Mouse (Mus musculus) left cerebral cortex, postnatal 36 days (tissue): Measurements from ENCODE around the gene Pard3b. TPM values are rescaled to one million over a fixed set of nuclear protein-coding genes. Genes with fewer than 3 reads are reported as not detected.

Source experiments
- DNase-seq, 2 experiments: peaks; one replicate each; pipeline ENCODE4 v3.0.0; 2021 to 2022; ENCODE audit warnings: low spot score in 2 of 2, mixed read lengths in 1 of 2
- intact Hi-C: fragments of 180-260 bp; cut with DNase I; formaldehyde crosslinking; loops from one replicate; pipeline ENCODE4 v1.15.1; 2025
- total RNA-seq, 2 experiments: library from RNA; stranded (reverse); gene quantifications; 2 replicates each; pipeline ENCODE4 v1.2.3; 2021

Gene Pard3b
- total RNA-seq, 2 experiments from 2014 or later, result 2.7 to 4.0 TPM

DNA sequence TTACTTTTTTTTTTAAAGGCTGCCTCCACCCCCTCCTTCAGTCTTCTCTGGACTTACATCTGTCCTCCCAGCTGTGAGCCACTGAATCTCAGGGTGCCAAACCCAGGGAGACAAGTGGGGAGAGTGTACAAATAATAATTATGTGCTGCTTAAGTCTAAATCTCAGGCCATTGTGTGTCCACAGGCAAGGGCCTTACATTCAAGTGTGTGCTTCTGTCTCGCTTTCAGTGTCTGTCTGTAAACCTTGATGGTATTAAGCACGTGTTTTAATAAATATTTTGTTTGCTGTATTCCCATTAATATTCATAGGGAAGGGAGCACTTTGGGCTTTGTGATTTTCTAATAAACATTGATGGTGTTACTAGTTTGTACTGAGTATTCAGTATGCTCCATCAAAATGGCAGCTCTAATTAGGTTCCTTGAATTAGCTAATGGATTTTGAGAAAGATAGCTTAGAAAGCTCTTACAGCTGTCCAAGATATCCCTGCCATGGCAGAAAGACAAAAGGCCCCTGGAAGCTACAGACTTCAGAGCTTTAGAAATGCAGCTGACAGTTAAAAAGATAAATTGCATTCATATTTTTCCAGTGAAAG, 880.1 kb downstream of the Pard3b start:
- no peak for DNase-seq
- intact Hi-C loops, result no loop called here

DNA sequence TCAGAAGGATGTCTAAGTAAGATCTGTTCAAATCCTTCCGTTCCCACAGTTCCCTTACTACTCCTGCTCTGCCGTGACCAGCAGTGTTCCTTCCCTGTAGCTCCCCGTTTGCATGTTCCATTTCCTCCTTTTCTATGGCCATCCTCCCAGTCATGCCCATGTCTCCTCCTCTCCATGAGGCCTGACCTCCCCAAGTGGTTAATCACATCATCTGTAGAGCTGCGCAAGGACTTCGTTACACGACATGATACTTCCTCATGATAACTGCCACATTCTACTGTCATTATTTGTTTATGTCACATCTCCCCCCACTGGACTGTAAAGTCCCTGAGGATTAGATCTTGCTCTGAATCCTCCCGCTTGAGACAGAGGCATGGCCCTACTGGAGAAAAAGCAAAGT, 882.7 kb downstream of the Pard3b start:
- intact Hi-C loops, result no loop called here
- DNase-seq, result no peak

DNA sequence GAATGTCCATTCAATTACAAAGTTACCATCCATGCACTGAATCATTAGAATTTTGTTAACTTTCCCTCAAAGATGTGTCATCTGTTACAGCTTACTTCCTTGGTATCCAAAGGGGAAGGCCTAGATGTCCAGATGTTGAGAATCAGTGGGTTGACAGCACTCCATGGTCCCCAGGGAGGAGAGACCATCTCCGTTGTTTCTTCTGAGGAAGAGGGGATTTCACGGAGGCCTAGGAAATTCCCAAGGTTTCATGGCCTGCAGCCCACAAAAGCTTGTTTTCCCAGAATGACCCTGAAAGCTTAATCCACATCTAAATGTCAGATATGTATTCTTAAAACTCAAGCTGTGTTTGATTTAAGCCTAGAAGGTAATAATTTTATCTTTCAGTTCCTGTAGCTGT, 884.1 kb downstream of the Pard3b start:
- intact Hi-C loops, result no loop called here
- no peak for DNase-seq

DNA sequence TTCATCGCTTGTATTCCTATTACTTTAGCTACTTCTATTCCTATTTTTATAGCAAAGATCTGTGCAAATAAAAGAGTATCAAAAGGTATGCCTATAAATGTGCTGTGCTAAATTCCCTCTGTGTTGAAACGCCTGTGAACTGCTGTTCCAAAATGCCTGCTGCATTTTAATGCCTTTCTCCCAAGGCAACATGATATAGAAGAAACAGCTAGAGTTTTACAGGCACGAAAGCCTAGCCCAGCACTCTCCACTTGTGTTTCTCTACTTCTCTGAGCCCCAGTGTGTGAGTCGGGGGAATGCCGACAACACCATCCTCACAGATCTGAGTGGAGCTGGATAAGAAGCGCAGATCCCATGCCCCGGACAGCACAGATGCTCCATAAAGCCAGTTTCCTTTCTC, 889.2 kb downstream of the Pard3b start:
- intact Hi-C loops, result no loop called here
- no peak for DNase-seq

DNA sequence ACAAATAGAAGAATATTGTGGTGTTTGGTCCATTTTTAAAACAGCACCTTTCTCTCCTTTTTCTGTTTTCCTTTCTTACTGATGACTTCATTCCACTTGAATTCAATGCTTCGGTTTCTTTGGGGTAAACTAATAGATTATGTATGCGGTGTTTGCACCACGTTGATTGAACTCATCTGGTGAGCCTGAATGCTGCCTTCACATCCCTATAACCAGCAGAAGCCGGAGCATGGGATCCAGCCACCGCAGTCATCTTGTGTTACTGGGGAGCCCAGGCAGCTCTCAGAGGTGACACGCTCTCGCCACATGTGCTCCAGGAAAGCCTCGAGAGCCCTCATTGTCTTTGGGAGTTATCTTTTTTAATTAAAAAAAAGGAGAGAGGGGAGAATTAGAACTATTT, 891.3 kb downstream of the Pard3b start:
- intact Hi-C loops, result no loop called here
- no peak for DNase-seq

DNA sequence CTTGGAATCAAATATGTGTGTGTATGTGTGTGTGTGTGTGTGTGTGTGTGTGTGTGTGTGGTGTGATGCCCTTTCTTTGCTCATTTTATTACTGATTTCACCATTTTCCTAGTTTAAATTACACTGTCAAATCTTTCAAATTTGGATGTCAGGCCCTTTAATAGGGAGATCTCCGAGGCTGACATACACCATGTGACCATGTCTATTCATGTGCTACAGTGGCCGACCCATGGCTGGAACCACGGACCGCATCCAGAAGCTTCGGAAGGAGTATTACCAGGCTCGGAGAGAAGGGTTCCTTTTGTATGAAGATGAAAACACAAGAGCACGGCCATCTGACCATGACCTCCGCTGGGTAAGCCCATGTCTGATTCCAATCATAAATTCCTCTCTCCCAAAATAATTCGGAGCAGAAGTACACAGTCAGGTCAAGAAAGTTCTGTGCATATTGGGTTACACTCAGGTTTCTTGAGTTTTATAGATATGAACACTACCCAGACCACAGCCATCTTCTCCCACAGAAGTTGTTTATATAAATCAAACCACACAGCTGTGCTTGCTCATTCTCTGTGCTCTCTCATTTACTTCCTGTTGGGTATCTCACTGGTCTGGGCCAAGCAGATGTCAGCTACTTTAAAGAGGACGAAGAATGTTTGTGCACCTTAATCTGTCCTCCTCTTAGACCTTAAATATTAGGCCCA, 894.0 kb downstream of the Pard3b start:
- DNase-seq, result no peak

DNA sequence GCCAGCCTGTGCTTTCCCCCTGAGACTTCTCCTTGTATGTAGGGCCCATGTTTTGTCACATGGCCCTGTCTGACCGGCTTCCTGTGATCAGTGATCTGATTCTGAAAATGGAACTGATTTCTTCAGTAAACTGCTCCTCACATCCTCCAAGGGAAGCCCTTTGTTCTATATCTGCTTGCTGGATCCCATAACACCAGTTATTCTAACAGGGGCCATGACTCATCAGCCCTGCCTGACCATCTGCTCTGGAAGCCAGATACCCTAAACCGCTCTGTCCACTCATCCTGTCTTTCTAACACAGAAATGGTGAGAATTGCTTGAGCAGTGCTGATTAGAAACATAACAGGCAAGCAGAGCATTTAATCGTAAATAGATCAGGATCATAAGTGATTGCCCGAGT, 910.3 kb downstream of the Pard3b start:
- intact Hi-C loops, result no loop called here
- no peak for DNase-seq

More for the DNA sequence above, 894.0 kb downstream of the Pard3b start:
- intact Hi-C loops, result no loop called here

DNA sequence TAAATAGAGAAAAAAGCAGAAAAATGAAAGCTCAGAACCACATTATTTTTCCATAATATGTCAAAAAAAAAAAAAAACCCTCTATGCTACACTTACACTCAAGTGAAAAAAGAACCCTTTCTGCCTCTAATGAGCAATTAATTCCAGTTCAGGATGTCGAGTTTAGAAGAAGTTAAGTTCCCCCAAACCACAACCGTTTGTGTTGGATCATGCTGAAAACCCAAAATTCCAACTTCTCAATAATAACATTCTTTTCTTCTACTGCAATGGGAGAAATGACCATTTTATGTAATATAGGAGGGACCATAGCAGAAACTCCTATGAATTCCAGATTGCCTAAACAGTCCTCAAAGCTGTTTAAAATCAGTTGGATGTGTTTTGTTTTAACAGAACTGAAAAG, 911.9 kb downstream of the Pard3b start:
- intact Hi-C loops, result no loop called here
- DNase-seq, result no peak

DNA sequence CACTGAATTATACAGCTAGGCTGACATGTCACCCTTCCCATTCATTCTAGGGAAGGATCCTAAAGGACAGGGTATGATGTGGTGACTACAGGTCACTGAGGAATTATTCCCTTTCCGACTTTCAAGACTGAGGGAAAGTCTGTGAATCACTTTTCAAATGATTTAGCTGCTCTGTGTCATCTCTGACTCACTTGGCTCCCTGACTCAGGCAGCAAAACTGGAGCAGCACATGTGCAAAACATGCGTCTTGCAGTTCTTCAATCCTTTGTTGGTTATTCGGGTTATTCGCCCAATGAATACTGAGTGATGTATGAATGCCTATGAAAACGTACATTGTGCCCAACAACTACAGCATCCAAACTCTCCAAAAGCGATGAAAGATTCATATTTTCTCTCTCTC, 912.9 kb downstream of the Pard3b start:
- no peak for DNase-seq

DNA sequence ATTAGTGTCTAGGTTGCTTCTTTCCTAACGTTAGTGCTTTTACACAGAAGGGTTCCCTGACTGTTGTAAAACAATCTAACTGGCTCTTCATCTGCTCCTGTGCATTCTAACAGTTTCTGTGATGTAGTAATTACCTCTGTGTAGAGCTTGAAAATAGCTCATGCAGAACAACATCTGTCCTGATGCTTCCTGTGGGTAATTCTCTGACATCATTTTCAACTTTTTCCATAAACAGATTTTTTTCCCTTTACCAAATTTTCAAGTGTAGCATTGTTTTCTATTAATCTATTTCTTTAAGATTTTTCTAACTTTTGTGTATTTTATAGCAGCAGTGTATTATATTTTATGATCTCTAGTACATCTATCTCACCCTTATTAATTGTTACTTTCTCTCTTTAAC, 917.2 kb downstream of the Pard3b start:
- no peak for DNase-seq
- intact Hi-C loops, result no loop called here

More for the DNA sequence above, 912.9 kb downstream of the Pard3b start:
- intact Hi-C loops, result no loop called here

DNA sequence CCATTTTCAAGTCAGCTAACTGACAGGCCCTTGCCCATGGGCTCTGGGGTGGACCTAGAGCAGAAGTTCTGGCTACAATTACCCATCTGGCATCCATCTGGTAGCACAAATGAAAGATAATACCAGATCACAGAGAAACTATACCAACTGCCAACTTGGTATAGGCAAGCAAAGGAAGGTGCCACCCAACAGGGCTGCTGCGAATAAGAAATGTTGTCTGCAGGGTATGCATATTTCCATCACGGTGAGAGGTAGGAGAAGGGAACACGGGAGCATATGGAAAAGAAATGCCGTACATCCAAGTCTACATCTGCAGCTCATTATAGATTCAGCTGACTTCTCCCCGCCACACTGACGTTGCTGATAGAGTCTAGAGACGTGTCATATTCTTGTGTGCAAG, 924.4 kb downstream of the Pard3b start:
- no peak for DNase-seq
- intact Hi-C loops, result no loop called here

DNA sequence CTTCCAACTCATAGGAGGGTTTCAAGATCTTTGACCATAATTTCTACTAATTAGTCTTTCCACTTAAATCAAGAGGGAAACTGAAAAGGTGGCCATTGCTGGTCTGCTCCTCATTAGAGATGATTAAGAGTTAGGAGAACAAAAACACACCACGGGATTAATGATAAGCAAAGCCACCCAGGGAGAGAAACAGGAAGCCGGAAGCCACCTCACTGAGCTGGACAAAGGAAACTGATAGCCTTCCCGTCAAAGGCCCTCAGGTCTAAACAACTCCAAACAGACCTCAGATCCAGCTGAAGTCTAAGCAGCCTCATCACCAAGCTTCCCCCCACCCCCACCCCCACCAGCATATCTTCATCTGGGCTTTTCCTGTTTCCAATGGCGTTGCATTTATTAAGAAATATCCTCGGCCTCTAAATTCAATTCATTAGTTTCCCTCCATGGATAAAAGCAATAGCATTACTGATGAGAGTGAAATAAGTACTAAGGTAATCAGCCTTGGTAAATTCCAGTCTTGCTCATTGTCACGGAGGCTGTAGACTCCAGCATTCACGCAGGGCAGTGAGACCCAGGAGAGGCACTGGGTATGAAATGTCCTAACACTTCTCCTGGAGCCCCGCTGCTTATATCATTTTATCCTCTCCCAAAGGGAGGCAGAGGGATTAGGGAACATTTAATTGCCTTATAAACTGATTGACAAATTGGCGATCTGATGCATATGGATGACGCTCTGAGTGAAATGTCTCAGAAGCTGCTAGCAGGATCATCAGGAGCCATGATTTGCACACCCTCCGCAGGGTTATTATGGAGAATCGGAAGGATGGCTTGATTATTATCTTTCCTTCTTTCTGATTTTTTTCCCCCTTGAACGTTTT, 925.9 kb downstream of the Pard3b start:
- intact Hi-C loops, result no loop called here

DNA sequence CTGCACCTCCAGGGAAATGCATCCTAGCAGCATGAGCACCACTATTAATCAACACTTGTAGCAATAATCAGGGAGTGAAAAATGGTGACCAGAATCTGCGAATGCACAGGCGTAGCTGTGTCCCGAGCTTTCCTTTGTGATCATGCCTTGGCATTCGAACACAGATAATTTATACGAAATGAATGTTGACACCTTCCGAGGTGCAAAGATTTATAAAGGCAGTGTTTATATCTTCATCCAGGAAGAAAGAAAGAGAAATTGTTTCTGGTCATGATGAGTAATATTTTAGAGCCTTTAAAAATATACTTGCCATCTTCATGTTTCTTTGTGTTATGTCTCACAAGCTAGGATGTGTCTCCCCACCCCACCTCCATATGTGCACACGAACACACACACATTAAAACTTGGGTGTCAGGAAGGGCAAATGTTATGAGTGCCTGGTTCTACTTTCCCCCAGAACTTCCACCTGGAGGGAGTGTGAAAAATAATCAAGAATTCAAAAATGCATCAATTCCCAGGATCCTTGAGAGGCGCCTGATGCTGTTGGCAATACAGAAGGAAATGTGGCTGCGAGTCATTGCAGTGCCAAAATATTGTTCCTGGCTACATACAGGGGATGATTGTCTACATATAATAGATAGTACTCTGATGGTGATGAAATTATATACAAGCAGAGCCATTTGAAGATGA, 926.6 kb downstream of the Pard3b start:
- intact Hi-C loops, result no loop called here
- DNase-seq, result no peak

More for the DNA sequence above, 925.9 kb downstream of the Pard3b start:
- DNase-seq, result no peak

DNA sequence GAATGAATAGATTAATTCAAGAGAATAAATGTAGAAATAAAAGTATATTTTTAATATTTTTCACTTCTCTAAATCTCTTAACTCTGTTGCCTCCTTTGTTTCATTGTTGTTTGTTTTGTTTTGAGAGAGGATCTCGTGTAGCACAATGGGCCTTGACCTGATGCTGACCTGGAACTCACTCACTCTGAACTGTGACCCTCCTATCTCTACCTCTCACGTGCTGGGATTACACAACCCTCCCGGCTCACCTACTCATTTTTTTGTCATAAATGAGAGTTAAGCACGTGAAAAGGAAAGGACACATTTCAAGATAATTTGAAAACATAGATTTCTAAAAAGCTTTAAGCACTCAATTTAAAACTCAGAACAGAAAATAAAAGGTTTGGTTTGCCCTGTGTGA, 928.0 kb downstream of the Pard3b start:
- DNase-seq, result no peak
- intact Hi-C loops, result no loop called here

DNA sequence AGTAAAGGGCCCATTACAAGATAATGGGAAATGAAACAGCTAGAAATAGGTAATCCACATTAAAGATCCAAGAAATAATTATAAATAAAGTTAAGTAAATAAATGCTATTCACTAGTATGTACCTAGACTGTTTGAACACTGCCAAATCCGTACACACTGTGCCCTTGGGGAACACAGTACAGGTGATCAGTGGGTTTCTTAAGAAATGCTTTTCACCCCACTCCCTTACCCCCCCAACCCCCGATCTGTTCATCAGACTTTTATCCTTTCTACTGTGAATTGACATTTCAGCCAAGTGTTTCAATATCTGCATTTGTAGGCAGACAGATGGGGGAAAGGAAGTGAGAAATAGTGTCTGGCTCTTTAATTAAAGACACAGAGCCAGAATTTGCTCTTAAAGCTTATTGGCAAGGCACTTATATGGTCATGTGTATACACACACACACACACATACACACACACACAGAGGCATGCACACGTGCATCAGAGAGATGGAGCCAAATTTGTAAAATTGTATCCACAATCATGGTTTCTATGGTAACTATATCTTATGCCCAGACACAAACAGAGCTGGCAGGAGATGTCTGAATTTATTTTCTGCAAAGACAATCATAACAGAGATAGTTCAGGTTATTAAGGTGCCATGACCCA, 938.4 kb downstream of the Pard3b start:
- intact Hi-C loops, result no loop called here
- DNase-seq, result no peak

DNA sequence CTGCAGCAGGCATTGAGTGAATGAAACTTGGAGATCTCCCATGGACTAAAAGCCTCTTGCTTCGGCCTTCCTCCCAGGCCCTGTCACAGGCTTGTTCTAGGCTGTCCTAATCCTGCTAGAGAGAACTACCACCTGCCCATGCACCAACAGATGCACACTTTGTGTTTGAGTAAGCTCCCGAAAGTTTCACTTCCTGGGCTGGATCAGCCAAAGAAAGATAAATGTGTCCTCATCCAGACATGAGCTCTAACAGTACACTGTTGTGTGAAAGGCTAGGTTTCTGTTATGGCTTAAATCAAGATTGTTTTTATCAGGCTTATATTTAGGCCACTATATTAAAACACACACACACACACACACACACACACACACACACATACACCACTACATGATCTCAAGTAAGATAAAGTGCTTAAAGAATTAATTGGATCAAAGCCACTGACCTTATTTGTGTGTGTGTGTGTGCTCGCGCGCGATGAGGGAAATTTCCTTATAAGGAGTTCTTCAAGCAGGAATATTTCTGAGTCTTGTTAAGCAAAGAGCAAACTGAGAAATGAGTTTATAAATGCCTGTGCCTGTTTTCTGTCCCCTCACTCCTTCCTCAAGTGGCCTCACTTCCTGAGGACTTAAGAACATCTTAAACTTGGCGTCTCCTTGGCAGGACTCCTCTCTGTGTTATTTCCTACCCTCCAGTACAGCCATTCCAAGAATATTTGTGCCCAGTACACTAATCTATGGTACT, 940.6 kb downstream of the Pard3b start:
- intact Hi-C loops, result no loop called here

DNA sequence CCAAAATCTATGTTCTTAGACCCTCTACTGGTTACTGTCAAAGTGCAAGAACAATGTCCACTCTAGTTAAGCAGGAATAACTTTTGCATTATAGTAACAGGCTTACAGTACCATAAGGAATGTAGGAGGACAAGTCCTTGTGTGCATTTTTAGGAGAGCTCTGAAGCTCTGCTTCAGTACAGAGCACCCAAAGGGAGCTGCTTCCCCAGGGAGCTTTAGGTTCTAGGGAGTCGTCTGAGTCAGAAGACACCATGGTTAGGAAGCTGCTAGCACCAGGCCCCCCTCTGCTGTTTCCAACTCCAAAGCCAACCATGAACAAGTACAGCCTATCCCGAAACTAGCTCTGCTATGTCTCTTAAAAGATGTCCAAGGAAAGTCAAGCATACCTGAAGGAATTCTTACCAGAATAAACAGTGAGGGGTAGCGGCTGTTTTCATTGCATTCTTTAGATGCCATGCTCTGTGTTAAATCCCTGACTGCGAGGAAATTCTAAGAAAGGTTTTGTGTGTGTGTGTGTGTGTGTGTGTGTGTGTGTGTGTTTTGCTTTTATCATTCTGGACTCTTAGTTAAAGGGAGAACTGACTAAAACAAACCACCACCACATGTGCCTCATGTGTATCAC, 941.8 kb downstream of the Pard3b start:
- DNase-seq, result no peak
- intact Hi-C loops, result no loop called here

More for the DNA sequence above, 940.6 kb downstream of the Pard3b start:
- DNase-seq, result no peak

DNA sequence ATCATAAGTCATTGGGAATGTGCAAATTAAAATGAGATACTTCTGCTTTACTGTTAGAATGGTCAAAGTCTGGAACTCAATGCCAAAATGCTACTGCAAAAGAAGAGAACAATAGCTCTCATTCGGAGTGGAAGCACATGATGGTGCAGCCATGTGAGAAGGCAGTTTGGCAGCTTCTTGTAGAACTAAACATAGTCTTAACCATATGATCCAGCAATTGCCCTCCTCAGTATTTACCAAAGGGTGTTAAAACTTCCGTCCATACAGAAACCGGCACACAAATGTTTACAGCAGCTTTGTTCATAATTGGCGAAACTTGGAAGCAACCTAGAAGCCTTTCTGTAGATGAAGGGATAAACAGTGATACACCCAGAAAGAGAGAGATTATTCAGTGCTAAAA, 943.9 kb downstream of the Pard3b start:
- intact Hi-C loops, result no loop called here
- no peak for DNase-seq

DNA sequence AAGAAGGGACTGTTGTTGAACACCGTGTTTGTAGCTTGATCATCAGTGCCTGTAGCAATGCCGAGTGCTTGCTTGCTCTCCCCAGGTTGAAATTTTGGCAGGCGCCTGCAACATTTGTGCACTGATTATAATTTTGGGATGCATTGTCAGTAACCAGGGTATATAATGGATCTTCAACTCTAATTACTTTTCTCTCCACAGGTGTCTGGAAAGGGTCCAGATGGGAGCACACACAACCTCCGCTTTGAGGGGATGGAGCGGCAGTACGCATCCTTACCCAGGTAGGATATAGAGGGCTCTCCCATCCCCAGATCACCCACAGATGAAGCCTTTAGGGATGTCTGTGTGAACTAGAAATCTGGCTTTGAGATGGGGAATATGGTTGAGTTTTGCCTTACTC, 948.9 kb downstream of the Pard3b start:
- intact Hi-C loops, result no loop called here
- DNase-seq, result no peak
